Mouse (Mus musculus) ES-E14 (cell line): ENCODE results near the gene Skap1.

Experiments
- CHD2 ChIP-seq: IDR thresholded peaks from 2 replicates; pipeline ENCODE4 v1.6.1; 2014; ENCODE audit warnings: mild to moderate bottlenecking, low read depth, low read length, inconsistent platforms
- HCFC1 ChIP-seq: IDR thresholded peaks from 2 replicates; pipeline ENCODE4 v1.6.1; 2012; ENCODE audit warnings: low read length, inconsistent platforms, borderline replicate concordance; ENCODE audit not compliant: insufficient read depth
- MAFK ChIP-seq: IDR thresholded peaks from 2 replicates; pipeline ENCODE4 v1.6.1; 2014; ENCODE audit warnings: mild to moderate bottlenecking, low read depth, low read length, inconsistent platforms; ENCODE audit not compliant: insufficient read depth
- ZC3H11A ChIP-seq: IDR thresholded peaks from 2 replicates; pipeline ENCODE4 v1.6.1; 2012; ENCODE audit warnings: low read depth, mild to moderate bottlenecking, inconsistent platforms, low read length, borderline replicate concordance
- ZNF384 ChIP-seq: IDR thresholded peaks from 2 replicates; pipeline ENCODE4 v1.6.1; 2012; ENCODE audit warnings: low read depth, low read length, inconsistent platforms

DNA sequence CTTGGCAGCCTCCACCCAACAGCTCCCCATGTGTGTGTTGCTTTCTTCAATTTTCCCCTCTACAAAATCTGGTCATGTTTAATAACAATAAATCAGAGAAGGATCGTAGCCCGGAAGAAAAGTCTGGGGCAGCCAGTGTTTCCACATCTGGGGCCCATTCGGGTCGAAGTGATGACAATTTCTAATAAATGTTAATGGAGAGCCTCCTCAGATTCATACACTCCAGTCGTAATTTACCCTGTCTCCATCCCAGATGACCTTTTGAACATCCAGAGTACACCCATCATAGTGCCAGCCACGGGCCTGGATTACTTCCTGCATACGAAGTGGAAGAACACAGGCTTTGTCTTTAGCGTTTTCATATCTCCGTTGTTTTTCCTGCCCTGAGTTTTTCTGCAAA is 32.5 kb upstream of the Skap1 start:
- TF ChIP-seq HCFC1 (no peak), MAFK (no peak), CHD2 (no peak), ZNF384 (no peak), ZC3H11A (no peak)
